Mouse (Mus musculus): ENCODE results near the gene Gnai2. TPM values are rescaled to one million over a fixed set of nuclear protein-coding genes. Genes with fewer than 3 reads are reported as not detected.
"Not testable (repeated sequence)": the region's sequence is repeated elsewhere in the genome, so short reads cannot be mapped to it uniquely, and the experiment has no call there.

Gene Gnai2
- total RNA-seq, 2 experiments from 2014 or later = 410 to 452 TPM

- ATAC-seq (replicated peaks; ENCODE audit: poor library complexity, severe bottlenecking) = no peak
Measured at GRCm38 (mm10) chr9:107575579-107576356, 59.4 kb downstream of the Gnai2 start.

GRCm38 (mm10) chr9:107573774-107574173 is 61.4 kb downstream of the Gnai2 start:
- ATAC-seq (replicated peaks; ENCODE audit: poor library complexity, severe bottlenecking) = not testable (repeated sequence)

- no peak for ATAC-seq (replicated peaks; ENCODE audit: poor library complexity, severe bottlenecking)
Measured at GRCm38 (mm10) chr9:107572327-107572662, 62.9 kb downstream of the Gnai2 start.

GRCm38 (mm10) chr9:107571534-107572326 is 63.4 kb downstream of the Gnai2 start:
- ATAC-seq (replicated peaks; ENCODE audit: poor library complexity, severe bottlenecking) = no peak

- no peak for ATAC-seq (replicated peaks; ENCODE audit: poor library complexity, severe bottlenecking)
Measured at GRCm38 (mm10) chr9:107570845-107571244, 64.3 kb downstream of the Gnai2 start.

- no peak for ATAC-seq (replicated peaks; ENCODE audit: poor library complexity, severe bottlenecking)
Measured at GRCm38 (mm10) chr9:107570016-107570415, 65.2 kb downstream of the Gnai2 start.

GRCm38 (mm10) chr9:107569270-107569669 is 65.9 kb downstream of the Gnai2 start:
- peak; percentile 34 for ATAC-seq (replicated peaks; ENCODE audit: poor library complexity, severe bottlenecking)

GRCm38 (mm10) chr9:107568331-107569261 is 66.6 kb downstream of the Gnai2 start:
- peak; percentile 55 for ATAC-seq (replicated peaks; ENCODE audit: poor library complexity, severe bottlenecking)

GRCm38 (mm10) chr9:107567702-107568319 is 67.4 kb downstream of the Gnai2 start, which contains the start of gene Hyal2:
TSS of gene Hyal2 (plus strand) at chr9:107567945.
- no peak for ATAC-seq (replicated peaks; ENCODE audit: poor library complexity, severe bottlenecking)

- ATAC-seq (replicated peaks; ENCODE audit: poor library complexity, severe bottlenecking) = no peak
Measured at GRCm38 (mm10) chr9:107566855-107567254, 68.3 kb downstream of the Gnai2 start.

GRCm38 (mm10) chr9:107566041-107566709 is 69.0 kb downstream of the Gnai2 start:
- 0 out of 2 replicates have a peak, but pooled peaks have one; percentile 17 for ATAC-seq (replicated peaks; ENCODE audit: poor library complexity, severe bottlenecking)

GRCm38 (mm10) chr9:107565556-107565955 is 69.6 kb downstream of the Gnai2 start:
- ATAC-seq (replicated peaks; ENCODE audit: poor library complexity, severe bottlenecking) = not testable (repeated sequence)

Other genes starting within 250 kb of the Gnai2 start
- gene Cacna2d2, start 235.8 kb downstream of the Gnai2 start, total RNA-seq (2014; fragmentation: Nextera tagmentation) = 0.19 TPM in 1 of 2 replicates, not detected in the other
- 0.09 and 0.10 TPM in 2 replicates for gene Cacna2d2, start 235.8 kb downstream of the Gnai2 start, total RNA-seq (2017)
- gene Tmem115, start 101.4 kb downstream of the Gnai2 start, total RNA-seq (2014; fragmentation: Nextera tagmentation) = 12.2 and 13.7 TPM in 2 replicates
- 12.1 and 12.5 TPM in 2 replicates for gene Tmem115, start 101.4 kb downstream of the Gnai2 start, total RNA-seq (2017)
- gene Cyb561d2, start 93.2 kb downstream of the Gnai2 start, total RNA-seq (2014; fragmentation: Nextera tagmentation) = 21.2 and 31.0 TPM in 2 replicates
- gene Cyb561d2, start 93.2 kb downstream of the Gnai2 start, total RNA-seq (2017) = 13.2 and 13.9 TPM in 2 replicates
- gene Nprl2, start 93.1 kb downstream of the Gnai2 start, total RNA-seq (2014; fragmentation: Nextera tagmentation) = 11.3 and 16.7 TPM in 2 replicates
- 11.3 and 14.3 TPM in 2 replicates for gene Nprl2, start 93.1 kb downstream of the Gnai2 start, total RNA-seq (2017)
- not detected in 2 replicates for gene Zmynd10, start 88.1 kb downstream of the Gnai2 start, total RNA-seq (2014; fragmentation: Nextera tagmentation)
- not detected in 2 replicates for gene Zmynd10, start 88.1 kb downstream of the Gnai2 start, total RNA-seq (2017)
- 40.2 and 42.2 TPM in 2 replicates for gene Rassf1, start 83.8 kb downstream of the Gnai2 start, total RNA-seq (2014; fragmentation: Nextera tagmentation)
- gene Rassf1, start 83.8 kb downstream of the Gnai2 start, total RNA-seq (2017) = 34.1 and 36.7 TPM in 2 replicates
- gene Tusc2, start 72.1 kb downstream of the Gnai2 start, total RNA-seq (2014; fragmentation: Nextera tagmentation) = 22.8 and 34.5 TPM in 2 replicates
- gene Tusc2, start 72.1 kb downstream of the Gnai2 start, total RNA-seq (2017) = 10.8 and 13.2 TPM in 2 replicates
- gene Hyal2, start 67.4 kb downstream of the Gnai2 start, total RNA-seq (2014; fragmentation: Nextera tagmentation) = 6.2 and 11.6 TPM in 2 replicates
- gene Hyal2, start 67.4 kb downstream of the Gnai2 start, total RNA-seq (2017) = 3.0 and 5.3 TPM in 2 replicates
- gene Hyal1, start 58.4 kb downstream of the Gnai2 start, total RNA-seq (2014; fragmentation: Nextera tagmentation) = 1.4 and 4.9 TPM in 2 replicates
- gene Hyal1, start 58.4 kb downstream of the Gnai2 start, total RNA-seq (2017) = 0.56 and 1.0 TPM in 2 replicates
- 7.1 and 18.2 TPM in 2 replicates for gene Naa80, start 56.5 kb downstream of the Gnai2 start, total RNA-seq (2014; fragmentation: Nextera tagmentation)
- 5.5 and 8.2 TPM in 2 replicates for gene Naa80, start 56.5 kb downstream of the Gnai2 start, total RNA-seq (2017)
- 0.34 TPM in 1 of 2 replicates, not detected in the other for gene Hyal3, start 54.5 kb downstream of the Gnai2 start, total RNA-seq (2014; fragmentation: Nextera tagmentation)
- gene Hyal3, start 54.5 kb downstream of the Gnai2 start, total RNA-seq (2017) = 0.26 and 0.46 TPM in 2 replicates
- gene Ifrd2, start 47.7 kb downstream of the Gnai2 start, total RNA-seq (2014; fragmentation: Nextera tagmentation) = 89.9 and 105 TPM in 2 replicates
- 46.9 and 76.8 TPM in 2 replicates for gene Ifrd2, start 47.7 kb downstream of the Gnai2 start, total RNA-seq (2017)
- gene Sema3b, start 26.1 kb downstream of the Gnai2 start, total RNA-seq (2014; fragmentation: Nextera tagmentation) = not detected in 2 replicates
- not detected in 2 replicates for gene Sema3b, start 26.1 kb downstream of the Gnai2 start, total RNA-seq (2017)
- gene Slc38a3, start 34.2 kb upstream of the Gnai2 start, total RNA-seq (2014; fragmentation: Nextera tagmentation) = not detected in 2 replicates
- not detected in 2 replicates for gene Slc38a3, start 34.2 kb upstream of the Gnai2 start, total RNA-seq (2017)
- gene Gnat1, start 44.3 kb upstream of the Gnai2 start, total RNA-seq (2014; fragmentation: Nextera tagmentation) = not detected in 2 replicates
- not detected in 2 replicates for gene Gnat1, start 44.3 kb upstream of the Gnai2 start, total RNA-seq (2017)
- 2.6 TPM in 1 of 2 replicates, not detected in the other for gene Sema3f, start 75.1 kb upstream of the Gnai2 start, total RNA-seq (2014; fragmentation: Nextera tagmentation)
- gene Sema3f, start 75.1 kb upstream of the Gnai2 start, total RNA-seq (2017) = not detected in 2 replicates
- 133 and 165 TPM in 2 replicates for gene Rbm5, start 135.6 kb upstream of the Gnai2 start, total RNA-seq (2014; fragmentation: Nextera tagmentation)
- gene Rbm5, start 135.6 kb upstream of the Gnai2 start, total RNA-seq (2017) = 157 and 164 TPM in 2 replicates
- 99.9 and 115 TPM in 2 replicates for gene Rbm6, start 237.9 kb upstream of the Gnai2 start, total RNA-seq (2014; fragmentation: Nextera tagmentation)
- gene Rbm6, start 237.9 kb upstream of the Gnai2 start, total RNA-seq (2017) = 110 and 125 TPM in 2 replicates